Mouse (Mus musculus) heart, postnatal 0 days (tissue): ENCODE measurements around the gene Serpinf2.

ENCODE experiments used
- CTCF ChIP-seq: IDR thresholded peaks from 2 replicates; pipeline ENCODE4 v1.5.1; 2016; ENCODE audit warnings: antibody characterized with exemption, control low read depth, low read depth
- EP300 ChIP-seq: IDR thresholded peaks from 2 replicates; pipeline ENCODE4 v1.6.1; 2016; ENCODE audit warnings: antibody characterized with exemption, low read depth

- TF ChIP-seq CTCF = no peak
- no peak for TF ChIP-seq EP300
Observed at GRCm38 (mm10) chr11:75438194-75438593, 1.2 kb downstream of the Serpinf2 start.
